Mouse (Mus musculus) liver, postnatal 0 days (tissue): ENCODE data around the gene Guca1b.

Source experiments
- CTCF ChIP-seq: sonication (generic); IDR thresholded peaks from 2 replicates; pipeline ENCODE4 v1.5.1; 2016; ENCODE audit warnings: antibody characterized with exemption, low read depth
- EP300 ChIP-seq: IDR thresholded peaks from 2 replicates; pipeline ENCODE4 v1.6.1; 2016; ENCODE audit warnings: antibody characterized with exemption, low read depth, mild to moderate bottlenecking

- TF ChIP-seq EP300, result no peak
- TF ChIP-seq CTCF, result no peak
Observed at GRCm38 (mm10) chr17:47381917-47382316, 3.3 kb upstream of the Guca1b start.
